Mouse (Mus musculus) heart, postnatal 36 days (tissue): ENCODE data around the gene Mrgprg. TPM values are rescaled to one million over a fixed set of nuclear protein-coding genes. Genes with fewer than 3 reads are reported as not detected.
A peak's percentile ranks its signal among the peaks of the same experiment; 100 is the strongest.

Source experiments
- DNase-seq, 2 experiments: peaks; one replicate each; pipeline ENCODE4 v3.0.0; 2021 to 2022
- intact Hi-C: fragments of 180-260 bp; cut with DNase I; formaldehyde crosslinking; loops from one replicate; pipeline ENCODE4 v1.15.1; 2025
- total RNA-seq, 2 experiments: library from RNA; stranded (reverse); gene quantifications; 2 replicates each; pipeline ENCODE4 v1.2.3; 2021

Mrgprg gene
- total RNA-seq, 2 experiments from 2014 or later, result not detected

DNA sequence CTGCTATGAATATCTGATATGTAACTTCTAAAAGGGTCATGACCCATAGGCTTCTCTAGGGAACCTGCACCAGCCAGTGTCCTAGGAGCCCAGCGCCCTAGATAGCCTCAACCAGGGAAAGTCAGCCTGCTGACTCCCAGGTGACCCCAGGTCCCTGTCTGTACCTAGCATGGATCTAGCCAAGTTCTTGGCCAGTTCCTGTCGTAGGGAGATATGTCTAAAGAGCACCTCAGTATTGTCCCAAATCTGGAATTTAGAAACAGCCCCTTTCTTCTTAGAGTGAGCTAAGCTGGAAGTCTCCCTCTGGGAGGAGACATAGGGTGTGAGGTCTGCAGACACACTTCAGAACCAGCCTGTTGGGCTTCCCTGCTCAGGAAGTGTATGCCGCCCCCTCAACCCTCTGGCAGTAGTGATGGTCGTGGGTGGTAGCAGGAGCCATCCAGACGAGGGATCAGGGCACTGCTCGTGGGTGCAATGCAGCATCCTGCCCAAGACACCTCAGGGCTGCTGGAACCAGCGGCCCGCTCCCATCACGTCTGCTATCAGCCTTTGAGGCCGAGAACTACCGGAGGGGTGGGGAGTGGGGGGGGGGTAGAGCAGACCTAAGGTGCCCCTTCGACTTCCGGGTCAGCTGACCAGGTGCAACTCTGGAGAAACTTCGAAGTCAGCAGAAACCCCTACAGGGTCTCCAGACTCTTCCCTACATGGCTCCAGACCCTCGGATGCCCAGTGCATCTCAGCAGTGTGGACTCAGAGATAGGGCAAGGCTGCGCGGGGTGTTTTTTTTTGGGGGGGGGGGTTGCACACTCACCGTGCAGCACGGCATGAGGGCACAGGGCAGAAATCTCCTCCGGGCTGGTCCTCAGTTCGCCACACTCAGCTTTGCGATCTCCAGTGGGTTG is 10.4 kb downstream of the Mrgprg start, which contains the start of gene Osbpl5:
Gene Osbpl5 (minus strand): TSS at position 861 of the 902 bp plus-strand sequence.
- intact Hi-C loops, result loop anchor here (10.0 kb wide), 1 partner anchor 602 kb away; no protein-coding TSS in a partner anchor
- DNase-seq, result no peak

DNA sequence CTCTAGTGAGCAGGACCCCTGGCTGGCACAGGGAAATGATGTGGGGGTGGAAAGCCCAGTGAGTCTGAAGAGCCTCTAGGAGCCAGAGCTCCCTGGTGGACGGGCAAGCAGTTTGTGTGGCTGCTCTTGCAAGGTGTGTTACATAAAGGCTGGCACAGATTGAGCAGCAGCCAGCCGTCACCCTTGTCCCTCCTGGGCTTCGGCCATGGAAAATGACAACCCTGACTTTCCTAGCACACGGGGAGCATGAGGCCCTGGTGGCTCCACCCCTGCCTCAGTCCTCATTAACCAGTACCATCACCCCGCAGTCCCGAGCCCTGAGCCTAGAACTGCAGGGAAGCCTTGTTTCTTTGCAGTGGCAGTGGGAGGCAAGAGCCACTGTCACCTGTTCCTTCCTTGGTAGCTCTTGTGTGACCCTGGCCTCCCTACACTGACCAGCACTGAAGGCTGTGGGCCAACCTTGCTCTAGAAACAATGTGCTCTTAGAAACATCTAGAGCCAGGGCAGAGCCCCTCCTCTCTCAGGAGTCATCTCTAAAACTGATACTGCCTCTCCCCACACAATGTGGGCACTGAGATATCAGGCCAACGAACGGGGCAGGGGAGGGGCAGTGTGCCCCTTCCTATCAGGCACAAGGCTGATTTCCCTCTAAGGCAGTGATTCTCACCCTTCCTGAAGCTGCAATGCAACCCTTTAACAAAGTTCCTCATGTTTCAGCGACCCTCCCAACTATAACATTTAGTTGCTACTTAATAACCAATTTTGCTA is 11.3 kb downstream of the Mrgprg start:
- DNase-seq, result no peak
- intact Hi-C loops, result loop anchor here (10.0 kb wide), 1 partner anchor 601 kb away; no protein-coding TSS in a partner anchor

DNA sequence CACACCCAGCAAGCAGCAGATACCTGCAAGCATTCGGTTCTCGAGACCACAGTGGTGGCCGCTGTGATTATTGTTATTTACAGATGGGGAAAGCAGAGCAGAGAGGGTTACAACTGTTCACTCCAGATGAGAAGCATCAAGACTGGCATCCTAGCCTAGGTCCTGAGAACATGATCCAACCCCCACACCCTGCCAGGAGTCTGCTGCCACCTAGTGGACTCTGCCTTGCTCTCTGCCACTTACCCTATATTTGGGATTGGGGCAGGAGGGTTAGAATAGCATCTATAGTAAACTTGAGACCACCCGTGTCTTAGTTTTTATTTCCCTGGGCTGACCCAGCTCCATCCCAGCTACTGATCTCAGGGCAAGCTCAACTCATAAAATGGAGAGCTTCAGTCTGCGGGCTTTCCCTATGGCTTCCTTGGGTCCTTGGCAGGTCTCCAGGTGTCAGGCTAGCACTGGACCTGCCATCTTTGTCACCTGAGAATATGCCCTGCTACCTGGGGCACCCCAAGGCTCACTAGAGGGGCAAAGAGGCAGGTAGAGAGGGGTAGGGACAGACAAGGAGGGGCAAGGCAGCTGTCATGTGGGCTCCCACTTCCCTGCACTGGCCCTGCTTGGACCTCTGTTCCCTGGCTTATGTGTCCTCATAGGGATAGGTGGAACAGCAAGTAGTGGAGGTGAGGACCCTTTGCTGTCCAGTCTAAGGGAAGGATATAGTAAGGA is 12.6 kb downstream of the Mrgprg start:
- peak; percentile 51 to 70 for DNase-seq
- intact Hi-C loops, result loop anchor here (10.0 kb wide), 1 partner anchor 599 kb away; no protein-coding TSS in a partner anchor

DNA sequence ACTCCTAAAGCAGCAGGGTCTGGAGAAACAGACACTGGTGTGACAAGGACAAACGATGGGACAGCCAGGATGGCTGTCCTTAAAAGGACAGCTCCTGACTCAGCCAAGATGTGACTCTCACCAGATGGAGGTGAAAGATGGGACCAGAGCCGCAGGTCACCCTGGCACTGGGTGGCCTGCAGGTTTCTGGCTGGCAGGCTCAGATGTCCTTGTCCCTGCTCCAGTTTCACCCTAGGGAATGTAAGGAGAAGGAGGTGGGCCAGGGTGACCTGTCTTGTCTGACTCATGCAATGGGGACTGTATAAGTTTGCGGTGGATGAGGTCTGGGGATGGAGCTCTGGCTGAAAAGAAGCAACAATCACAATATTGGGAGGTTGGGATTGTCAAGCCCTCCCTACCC is 14.2 kb downstream of the Mrgprg start:
- DNase-seq, result no peak
- intact Hi-C loops, result loop anchor here (10.0 kb wide), 1 partner anchor 598 kb away; no protein-coding TSS in a partner anchor

DNA sequence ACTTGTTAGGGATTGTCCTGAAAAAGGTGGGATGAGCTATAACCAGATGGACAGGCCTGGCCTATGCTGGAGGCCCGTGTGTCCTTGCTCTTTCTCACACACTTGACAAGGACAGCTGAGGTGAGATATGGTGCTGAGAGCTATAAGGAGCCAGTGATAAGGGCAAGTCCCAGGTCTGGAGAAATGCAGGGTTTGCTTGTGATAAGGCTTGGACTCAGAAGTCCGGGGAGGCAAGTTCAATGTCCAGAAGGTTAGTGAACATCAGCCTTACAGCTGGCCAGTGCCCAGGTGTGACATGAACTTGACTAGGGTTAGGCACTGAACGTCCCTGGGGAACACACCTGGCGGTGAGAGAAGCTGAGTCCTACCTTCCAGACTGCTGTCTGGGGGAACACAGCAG is 14.7 kb downstream of the Mrgprg start:
- no peak for DNase-seq
- intact Hi-C loops, result loop anchor here (10.0 kb wide), 1 partner anchor 597 kb away; no protein-coding TSS in a partner anchor

DNA sequence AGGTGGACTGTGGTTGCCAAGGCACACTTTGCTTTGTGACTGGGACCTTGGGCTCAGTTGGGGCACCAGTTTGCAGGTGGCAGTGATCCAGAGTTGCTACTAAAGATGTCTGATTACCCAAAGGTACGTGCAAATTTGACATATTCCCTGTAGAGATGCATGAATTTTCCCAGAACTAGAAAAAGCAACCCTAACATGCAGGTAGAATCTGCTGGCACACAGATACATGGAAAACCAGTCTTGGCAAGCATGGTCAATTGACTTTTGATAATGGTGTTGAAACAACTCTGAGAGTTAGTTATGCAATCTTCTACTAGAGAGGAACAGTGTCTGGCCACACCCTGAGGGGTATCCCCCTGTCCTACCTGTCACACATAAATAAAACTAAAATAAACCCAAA is 15.4 kb downstream of the Mrgprg start:
- intact Hi-C loops, result loop anchor here (10.0 kb wide), 1 partner anchor 597 kb away; no protein-coding TSS in a partner anchor
- no peak for DNase-seq

DNA sequence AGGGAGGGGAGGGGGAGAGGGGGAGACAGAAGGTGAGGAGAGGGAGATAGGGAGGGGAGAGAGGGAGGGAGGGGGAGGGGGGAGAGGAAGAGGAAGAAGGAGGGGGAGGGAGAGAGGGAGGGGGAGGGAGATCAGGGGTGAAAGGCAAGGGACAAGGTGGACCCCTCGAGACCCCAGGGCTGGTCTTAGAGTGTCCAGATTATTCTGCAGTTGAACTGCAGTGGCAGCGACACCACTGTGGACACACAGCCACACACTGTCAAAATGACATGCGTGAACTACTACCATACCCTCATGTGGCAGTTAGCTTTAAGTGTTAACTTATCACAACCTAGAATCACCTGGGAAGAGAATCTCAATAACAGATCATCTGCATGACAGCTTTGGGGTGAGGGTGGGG is 17.7 kb downstream of the Mrgprg start:
- intact Hi-C loops, result loop anchor here (5.0 kb wide), 1 partner anchor 162 kb away; no protein-coding TSS in a partner anchor
- DNase-seq, result no peak

DNA sequence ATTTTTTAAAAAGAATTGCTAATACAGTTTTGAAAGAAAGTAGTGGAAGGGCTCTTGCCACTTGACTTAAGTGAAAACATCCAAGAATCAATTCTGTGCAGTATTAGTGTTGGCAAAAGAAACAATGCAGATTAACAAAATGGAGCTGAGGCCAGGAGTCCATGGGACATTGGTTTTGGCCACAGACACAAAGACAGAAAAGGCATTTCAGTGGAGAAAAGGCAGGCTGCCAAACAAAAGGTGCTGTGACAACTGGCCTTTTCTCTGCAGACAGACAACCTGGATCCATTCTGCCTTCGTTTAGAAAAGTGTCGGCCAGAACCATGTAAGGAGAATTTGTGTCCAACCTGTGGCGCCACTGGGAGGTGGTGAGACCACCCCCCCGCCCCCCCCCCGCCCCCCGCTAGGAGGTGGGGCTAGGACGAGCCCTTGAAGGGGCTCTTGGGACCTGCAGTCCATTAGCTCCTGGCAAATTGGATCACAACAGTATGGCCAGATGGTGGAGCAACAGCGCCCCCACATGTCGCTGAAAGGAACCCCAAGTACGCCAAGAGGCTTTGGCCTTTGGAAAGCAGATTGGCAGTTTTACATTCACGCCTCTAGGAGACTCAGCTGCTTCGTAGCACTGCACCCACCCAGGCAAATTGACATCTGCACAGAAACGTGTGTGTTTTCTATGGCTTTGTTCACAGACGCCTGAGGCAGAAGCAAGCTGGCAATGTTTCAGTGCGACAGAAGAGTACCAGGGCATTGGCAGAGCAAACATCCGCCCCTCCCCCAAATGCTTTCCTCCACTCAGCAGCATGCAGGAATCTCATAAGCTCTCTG is 18.5 kb downstream of the Mrgprg start:
- peak; percentile 89 to 93 for DNase-seq

DNA sequence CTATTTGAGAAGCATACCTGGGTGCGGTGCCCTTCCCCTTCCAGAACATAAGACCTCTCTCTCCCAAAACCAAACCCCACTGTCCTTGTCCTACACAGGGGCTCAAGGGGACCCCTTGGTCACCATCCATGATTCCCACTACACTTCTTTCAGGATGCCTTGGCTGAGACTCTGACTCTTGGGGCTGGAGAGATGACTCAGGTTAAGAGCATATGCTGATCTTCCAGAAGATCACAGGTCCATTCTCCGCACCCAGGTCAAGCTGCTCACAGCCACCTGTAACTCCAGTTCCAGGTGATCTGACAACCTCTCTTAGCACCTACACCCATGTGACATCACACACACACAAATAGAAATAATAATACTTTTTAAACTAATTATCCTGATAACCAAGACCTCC is 26.1 kb downstream of the Mrgprg start:
- DNase-seq, result no peak
- intact Hi-C loops, result no loop called here

More for the DNA sequence above, 18.5 kb downstream of the Mrgprg start:
- intact Hi-C loops, result loop anchor here (1.0 to 5.0 kb wide), 2 partner anchors 42 to 161 kb away; no protein-coding TSS in a partner anchor

DNA sequence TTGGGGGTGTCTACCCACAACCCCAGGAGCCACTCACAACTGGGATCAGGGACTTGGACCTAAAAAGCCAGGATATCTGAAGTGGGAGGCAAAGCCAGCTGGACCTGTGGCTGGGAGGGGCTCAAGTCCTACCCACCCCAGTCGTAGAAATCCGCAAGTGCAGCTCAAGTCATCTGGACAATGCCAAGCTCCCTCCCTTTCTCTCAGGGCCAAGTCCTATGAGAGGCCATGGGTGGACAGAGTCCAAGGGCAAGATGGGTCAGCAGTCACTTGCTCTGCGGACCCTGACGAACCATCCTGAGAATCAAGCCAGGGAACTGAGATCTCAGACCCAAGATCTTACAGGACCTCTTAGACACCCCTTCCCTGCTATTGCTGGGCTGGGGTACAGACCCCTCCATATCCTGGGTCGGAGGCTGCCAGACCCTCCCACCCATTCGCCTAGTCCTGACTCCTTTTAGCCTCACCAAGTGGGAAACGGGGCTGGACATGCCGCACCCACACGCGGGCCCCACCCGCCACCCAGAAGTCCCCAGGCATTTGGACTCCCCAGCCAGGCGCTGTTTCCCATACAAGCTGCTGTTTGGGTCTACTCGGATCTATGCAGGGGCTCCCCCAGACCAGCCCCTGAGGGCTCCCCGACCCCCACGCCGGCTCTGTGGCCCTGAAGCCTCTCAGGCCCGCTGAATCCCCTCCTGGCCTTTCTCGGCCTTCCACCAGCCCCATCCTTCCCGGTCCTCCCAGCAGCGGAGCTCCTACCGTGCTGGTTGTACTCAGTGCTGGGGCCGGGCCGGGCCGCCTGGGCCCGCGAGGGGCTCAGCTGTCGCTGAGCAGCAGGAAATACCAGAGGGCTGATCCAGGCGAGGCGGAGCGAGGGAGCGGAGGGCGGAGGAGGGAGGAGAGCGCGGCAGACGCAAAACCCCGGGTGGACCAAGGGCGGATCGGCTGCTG is 27.0 kb downstream of the Mrgprg start:
- intact Hi-C loops, result no loop called here
- DNase-seq, result peak; percentile 81 to 85

DNA sequence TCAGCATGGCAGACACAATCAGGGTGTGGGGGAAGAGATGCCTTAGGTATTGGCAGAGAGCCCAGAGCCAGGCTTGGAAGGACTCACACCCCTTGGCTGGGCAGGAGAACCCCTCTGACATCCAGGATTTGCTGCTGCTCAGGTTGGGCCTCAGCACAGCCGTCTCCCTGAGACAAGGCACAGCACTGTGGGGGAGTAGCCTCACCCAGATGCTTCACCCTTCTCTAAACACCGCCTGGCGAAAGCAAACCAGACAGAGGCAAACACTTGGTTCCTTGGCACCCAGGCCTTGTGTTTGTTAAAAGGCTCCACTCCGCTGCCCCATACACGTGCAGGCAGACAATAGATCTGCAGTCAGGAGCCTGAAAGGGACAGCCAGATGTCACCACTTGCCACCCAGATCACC is 28.2 kb downstream of the Mrgprg start:
- intact Hi-C loops, result no loop called here
- no peak for DNase-seq

DNA sequence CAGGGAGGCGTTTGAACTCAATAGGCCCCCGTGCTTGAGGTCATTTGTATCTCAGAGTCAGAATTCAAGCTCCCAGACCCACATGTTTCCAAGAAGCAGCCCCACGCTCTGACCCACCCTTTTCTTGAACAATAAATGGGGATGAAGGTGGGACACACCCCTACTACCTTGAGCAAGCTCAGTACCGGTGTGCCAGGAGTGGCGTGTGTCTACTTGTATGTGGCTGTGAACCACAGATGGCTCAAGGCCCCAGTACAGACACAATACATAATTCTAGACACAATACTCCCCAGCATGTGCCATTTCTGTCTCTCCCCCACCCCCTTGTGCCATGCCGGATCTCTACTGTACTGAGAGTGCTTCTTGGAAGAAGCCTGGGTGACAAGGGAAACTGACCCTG is 28.6 kb downstream of the Mrgprg start:
- intact Hi-C loops, result no loop called here
- DNase-seq, result no peak

DNA sequence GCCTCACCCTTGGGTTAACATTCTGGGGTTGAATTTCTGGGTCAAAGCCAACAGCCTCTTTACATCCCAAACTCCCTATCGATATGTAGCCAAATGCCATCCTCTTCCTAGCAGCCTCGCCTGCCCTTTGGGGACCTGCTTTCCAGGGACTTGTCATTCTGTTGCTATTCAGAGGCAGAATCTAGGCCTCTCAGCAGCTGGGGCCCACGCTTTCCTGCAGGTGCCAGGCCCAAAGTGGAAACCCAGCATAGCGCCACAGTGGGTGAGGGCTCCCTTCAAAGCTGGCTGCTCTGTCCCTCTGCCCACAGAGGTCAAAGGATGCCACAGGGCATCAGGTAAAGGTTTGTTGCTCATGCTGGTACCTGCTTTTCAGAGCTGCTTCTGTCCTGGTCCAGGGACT is 33.0 kb downstream of the Mrgprg start:
- DNase-seq, result no peak
- intact Hi-C loops, result no loop called here

DNA sequence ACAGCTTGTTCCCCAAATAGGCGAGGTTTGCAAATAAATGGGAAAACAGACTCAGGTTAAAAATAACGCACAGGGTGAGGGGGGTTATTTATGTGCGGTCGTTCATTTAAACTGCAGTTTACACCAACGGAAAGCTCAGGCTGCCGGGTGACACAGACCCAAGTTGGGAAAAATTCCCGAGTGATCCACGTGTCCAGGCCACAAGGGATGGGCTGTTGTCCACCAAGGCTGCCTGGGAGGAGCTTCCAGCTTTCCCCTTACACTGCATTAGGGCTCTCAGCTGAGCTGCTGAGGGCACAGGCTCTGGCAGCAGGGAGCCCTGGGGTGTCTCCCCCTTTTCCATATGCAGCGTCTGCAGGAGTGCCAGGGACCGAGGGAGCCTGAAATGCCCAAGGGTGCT is 36.9 kb downstream of the Mrgprg start:
- intact Hi-C loops, result no loop called here
- peak; percentile 38 to 53 for DNase-seq

DNA sequence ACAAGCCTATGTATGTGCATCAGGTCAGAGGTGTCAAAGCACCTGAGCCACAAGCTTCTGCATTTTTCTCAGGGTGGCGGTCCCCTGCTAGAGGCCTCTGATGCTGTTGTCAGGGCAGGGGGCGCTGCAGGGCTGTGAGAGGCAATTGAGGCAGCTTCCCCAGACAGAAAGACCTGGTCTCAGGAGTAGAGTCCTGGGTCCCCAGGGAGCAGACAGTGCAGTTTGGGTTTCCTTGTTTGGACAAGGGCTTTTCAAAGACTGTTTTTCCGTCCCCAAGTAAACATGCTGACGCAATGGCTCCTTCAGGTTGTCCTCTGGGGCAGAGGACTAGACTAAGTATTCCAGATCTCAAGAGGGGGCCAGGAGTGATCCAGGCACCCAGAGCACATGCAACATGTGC is 40.4 kb downstream of the Mrgprg start:
- intact Hi-C loops, result no loop called here
- DNase-seq, result no peak

DNA sequence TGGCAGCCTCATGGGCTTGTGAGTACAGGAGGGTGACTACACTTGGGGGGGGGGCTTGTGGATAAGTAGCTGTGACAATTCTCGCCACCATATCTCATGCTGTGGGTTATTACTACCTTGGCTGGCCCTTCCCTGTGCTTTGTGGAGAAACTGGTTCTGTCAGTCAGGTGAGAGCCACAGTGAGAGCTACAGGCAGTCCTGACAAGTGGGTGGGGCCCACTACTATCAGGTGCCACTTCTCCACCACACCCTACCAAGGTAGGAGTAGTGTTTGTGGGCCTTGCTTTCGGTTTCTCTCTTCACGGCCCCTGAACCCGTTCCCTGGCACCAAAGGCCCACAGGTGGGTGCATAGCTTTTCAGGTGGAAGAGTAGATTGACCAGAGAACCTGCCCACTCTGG is 43.0 kb downstream of the Mrgprg start:
- no peak for DNase-seq
- intact Hi-C loops, result no loop called here

DNA sequence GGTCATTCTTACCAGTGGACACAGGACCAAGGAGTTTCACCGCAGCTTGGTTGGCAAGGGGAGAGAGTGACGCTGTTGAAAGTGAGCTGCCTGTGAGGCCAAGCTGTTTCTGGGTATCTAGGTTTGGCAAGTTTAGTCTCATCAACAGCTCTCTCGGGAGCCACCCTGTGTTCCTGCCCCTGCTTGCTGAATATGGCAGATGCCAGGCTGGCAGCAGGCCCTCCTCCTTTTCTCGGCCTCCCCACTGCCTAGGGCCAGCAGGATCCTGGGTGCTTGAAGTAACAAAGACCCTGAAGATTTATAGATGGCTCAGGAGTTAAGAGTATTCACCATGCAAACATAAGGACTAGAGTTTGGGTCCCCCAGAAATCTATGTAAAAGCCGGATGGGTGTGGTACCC is 44.1 kb downstream of the Mrgprg start:
- DNase-seq, result no peak

DNA sequence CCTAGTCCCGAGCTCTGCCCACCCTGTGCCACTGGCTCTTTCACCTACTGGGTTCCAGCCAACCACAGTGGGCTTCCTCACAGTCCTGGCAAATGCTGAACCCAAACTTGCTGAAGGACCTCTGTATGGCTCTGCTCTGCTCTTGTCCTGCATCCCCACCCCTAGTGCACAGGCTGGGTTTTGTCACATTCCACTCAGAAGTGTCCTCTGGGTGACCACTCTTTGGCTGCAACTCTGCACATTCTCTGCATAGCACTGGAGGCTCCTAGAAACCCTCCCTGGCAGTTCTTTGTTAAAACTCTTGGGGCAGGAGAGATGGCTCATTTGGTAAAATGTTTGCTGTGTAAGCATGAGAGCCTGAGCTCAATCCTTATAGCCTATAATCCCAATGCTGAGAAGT is 49.0 kb downstream of the Mrgprg start:
- DNase-seq, result no peak

More for the DNA sequence above, 44.1 kb downstream of the Mrgprg start:
- intact Hi-C loops, result no loop called here

More for the DNA sequence above, 49.0 kb downstream of the Mrgprg start:
- intact Hi-C loops, result no loop called here
